Mouse (Mus musculus): ENCODE results near the gene Arhgap28.

The Arhgap28 gene

DNA sequence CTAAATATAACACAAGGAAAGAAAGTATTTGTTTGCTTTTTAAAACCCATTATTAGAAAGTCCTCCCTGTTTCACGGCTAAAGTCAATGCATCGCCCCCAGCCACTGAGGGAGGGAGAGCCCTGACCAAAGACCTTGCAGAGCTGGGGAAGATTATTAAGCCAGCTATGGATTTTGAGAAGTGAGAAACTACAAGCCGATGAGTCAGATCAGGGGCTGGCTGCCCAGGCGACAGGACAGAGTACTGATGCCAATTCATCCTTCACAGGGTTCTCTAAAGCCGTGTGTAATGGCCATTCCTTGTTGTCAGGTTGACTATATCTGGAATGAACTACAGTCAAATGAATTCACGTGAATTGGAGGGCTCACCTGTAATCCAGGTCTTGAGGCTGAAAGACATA lies 62.9 kb downstream of the Arhgap28 start:
- DNase-seq (ENCODE audit: extremely low read depth, low read depth, low spot score): no peak

DNA sequence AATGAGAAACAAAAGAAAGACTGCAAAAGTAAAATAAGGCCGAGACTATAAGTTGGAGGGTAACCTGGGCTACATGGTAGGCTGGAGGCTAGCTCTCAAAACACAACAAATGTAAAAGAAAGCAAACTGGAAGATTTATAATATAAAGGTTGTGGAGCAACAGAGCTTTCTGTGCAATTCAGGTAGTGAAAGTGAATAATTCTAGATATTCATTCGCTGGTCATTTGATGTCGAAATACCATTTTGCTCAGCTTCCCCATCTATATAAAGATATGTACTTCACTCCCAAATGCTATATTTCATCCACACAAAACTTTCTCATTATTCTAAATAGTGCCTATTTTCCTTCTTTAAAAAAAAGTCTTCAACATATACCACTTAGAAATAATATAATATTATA lies 66.9 kb downstream of the Arhgap28 start:
- DNase-seq (ENCODE audit: extremely low read depth, low read depth, low spot score): no peak

DNA sequence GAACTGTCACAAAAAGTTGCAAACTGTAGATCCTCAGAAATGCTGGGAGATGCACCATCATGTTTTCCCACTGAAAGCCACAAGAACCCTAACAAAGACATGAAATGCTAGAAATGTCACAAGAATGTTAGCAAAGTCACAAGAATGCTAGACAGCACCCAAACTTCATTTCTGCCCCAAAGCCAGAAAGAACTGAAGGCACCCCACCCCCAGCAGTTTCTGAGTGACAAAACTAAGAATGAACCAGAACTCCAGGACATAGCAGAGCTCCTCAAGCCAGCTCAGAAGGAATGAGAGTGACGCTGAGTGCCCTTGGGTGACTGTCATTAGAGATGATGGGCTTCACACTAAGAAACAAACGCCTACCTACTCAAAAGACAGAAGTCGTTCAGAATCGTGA lies 68.4 kb downstream of the Arhgap28 start:
- DNase-seq (ENCODE audit: extremely low read depth, low read depth, low spot score): no peak

DNA sequence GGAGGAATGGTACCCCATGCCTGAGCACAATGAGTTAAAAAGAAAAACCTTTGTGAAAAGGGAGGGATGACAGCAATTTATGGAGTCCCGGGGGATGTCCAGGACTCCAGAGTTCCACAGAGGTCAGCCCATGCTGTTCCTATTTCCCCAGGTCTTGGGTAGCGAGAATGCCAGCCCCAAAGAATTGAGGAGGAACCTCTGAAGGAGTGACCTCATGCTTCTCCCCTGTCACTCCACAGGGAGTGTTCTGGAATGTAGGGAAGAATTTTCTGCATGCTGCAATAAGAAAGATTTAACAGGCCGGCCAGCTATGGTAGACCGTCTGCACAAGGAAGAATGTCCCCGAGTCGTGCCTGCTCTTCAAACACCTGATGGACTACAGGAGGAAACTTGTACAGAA lies 72.5 kb downstream of the Arhgap28 start:
- DNase-seq (ENCODE audit: extremely low read depth, low read depth, low spot score): no peak

DNA sequence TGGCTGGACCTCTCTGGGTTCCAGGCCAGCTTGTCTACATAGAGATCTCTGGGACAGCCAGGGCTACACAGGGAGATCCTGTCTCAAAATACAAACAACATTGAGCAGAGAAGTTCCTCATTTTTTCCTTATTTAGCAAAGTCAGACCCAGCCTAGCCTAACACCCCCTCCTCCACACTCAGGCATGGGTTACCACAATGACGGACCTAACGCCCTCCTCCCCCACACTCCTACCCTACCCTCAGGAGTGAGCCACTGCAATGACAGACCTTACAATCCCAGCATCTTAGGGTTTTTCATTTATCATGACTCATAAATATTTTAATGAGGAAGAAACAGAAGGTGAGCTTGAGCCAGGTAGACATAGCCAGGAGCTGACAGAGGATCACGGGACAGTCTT lies 73.0 kb downstream of the Arhgap28 start:
- no peak for DNase-seq (ENCODE audit: extremely low read depth, low read depth, low spot score)

DNA sequence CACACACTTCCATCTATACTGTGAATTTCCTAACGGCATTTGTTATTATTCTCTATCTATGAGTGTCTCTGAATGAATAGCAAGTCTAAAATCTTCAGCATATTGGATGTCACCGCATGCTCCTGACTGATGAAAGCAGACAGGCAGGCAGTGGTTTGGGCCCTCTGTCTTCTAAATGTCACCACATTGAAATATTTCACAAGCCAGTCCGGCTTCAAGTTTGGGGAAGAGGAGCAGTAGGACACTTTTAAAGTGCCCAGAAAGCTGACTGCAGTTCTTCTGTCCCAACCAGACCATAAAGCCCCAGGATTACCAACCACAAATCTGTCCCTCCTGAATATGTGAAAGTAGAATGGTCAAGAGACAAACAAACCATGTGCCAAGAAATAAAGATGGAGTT lies 73.5 kb downstream of the Arhgap28 start:
- no peak for DNase-seq (ENCODE audit: extremely low read depth, low read depth, low spot score)

DNA sequence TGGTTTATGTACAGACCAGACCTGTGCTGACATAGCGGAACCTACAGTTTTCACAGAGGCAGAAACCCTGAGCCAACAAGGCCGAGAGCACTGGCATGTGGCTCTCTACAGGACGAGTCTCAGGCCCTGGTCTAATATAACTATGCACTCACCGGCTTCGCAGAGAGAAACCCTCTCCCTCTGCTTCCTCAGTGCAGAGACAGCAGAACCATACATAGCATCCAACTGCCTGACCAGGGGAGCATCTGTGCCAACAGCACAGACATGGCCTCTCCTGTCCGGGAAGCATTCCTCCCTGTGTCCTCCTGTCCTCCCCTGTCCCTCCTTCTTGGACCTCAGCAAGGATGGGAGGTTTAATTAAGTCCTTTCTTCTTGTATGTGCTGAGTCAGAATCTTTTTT lies 75.6 kb downstream of the Arhgap28 start:
- DNase-seq (ENCODE audit: extremely low read depth, low read depth, low spot score): no peak

DNA sequence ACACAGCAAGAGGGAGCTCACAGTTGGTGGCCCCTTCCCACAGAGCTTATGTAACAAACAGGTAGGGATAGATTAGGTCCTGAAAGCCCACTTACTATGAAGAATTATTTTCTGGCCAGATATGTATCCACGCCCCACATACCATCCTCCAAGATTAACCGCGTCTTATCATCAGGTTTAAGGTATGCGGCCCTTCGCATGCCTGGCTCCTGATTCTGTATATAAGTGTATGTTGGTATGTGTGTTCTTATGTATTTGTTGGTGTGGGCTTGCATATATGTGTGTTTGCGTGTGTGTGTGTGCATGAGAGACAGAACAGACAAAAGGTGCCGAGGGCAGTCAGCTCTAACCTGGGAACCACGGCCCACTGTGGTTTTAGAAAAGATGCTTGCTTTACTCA lies 76.1 kb downstream of the Arhgap28 start:
- DNase-seq (ENCODE audit: extremely low read depth, low read depth, low spot score): no peak

DNA sequence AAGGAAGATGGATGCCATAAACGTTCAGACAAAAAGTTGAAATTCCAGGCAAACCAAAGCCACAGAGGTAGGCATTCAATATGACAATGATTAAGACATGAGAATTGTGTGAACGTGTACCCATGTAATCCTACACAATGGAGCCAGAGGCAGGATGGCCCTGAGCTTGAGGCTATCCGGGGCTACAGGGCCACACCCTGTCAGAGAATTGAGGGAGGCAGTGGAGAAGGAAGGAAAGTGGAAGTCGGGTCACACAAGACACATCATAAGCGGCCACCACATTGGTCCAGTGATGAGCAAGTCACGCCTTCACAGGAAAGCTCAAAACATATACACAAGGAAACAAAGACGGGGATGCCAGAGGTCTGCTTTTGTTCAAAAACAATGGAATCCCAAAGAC lies 84.0 kb downstream of the Arhgap28 start:
- no peak for DNase-seq (ENCODE audit: extremely low read depth, low read depth, low spot score)

DNA sequence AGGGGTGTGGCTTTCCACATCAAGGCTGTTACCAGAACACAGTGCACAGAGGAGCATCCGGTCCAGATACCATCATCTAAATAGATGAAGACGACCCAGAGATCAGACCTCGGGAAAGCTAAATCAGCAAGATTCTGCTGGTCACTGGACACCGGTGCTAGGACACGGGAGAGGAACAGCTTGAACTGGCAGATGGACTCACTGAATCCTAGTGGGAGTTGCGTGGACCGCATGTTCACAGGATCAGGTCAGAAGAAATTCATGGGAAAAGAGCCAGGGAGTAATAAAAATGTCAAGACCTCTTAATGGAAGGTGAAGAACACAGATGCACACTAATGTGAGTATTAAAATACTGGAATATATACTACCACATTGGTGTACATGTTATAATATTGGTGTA lies 85.7 kb downstream of the Arhgap28 start:
- no peak for DNase-seq (ENCODE audit: extremely low read depth, low read depth, low spot score)

DNA sequence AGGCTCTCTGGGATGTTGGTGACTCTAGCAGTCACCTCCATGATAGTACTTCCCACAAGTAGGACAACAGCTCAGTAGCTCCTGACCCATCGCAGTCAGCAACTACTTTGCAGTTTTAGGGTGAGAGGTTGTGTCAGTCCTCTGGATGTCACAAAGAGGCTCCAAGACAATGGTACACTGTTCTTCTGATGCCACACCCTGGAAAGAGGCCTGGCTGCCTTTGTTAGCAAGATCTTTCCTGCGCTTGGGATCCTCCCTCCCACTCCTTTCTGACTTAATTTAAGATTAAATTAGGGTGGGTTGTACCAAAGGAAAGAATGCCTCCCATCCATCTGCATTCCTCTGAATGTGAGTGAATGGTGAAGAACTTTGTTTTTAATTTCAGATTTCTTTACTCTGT lies 87.0 kb downstream of the Arhgap28 start:
- no peak for DNase-seq (ENCODE audit: extremely low read depth, low read depth, low spot score)

DNA sequence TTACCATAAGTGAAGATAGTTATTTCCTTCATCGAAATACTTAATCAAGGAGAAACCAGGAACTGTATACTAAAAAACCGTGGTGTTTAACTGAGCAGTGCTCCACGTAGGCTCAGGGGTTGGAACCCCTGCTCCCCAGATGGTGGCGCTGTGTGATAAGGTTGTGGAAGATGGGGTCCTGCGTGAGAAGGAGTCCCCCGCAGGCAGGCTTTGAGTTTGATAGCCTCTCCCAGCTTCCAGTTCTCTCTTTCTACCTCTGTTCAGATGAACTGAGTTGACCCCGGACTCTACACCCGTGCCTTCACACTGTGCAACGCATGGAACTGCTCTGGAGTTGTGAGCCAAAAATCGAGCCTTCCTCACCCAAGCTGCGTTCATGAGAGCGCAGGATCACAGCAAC lies 91.3 kb downstream of the Arhgap28 start:
- no peak for DNase-seq (ENCODE audit: extremely low read depth, low read depth, low spot score)

DNA sequence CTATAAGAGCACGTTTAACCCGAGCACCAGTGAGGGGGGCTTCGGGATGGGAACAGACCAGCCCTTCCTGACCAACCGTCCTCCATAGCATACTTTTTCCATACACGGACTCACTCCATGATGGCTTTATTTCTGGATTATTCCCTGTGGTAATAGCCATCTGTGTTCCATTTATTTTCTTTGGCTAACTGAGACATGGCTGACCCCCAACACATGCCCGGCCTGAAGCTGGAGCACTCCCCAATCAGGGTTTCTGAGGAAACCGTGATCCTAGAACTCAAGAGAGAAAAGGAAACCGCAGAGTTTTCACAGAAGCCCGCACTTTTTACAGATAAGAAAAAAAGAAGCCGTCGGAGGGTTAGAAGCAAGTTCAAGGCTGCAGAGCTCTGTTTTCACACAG lies 91.9 kb downstream of the Arhgap28 start:
- no peak for DNase-seq (ENCODE audit: extremely low read depth, low read depth, low spot score)

DNA sequence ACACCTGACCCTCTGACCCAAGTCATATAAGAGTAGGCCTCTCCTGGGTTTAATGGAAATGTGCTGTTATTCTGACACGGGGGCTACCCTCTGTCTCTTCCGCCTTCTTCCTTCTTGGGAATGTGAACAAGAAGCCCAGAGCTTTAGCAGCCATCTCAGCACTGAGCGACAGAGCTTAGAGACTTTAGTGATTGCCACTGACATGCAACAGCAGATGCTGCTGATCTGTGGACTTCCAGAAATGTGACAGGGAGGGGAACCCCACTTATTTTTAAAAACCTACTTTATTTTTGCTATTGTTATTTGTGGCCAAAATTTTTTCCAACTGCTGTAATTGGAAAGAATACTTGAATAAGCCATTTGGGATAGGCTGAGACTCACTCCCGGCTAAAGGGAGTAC lies 95.4 kb downstream of the Arhgap28 start:
- no peak for DNase-seq (ENCODE audit: extremely low read depth, low read depth, low spot score)

DNA sequence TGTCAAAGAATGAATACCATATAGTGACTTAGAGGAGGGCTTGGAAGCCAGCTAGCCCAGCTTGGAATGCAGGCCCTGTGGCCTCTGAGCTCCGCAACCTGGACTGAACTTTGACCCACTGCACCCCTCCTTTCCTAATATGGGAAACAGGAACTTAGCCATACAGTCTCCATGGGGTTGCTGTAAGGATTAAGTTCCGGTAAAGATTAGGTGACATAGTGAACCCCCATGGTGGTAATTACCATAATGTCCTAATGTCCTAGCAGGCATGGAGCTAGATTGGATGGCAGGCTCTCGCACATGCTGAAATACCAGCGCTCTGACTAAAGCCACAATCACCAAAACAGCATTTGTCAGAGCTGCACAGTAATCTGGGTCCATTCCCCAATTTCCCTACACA lies 95.8 kb downstream of the Arhgap28 start:
- no peak for DNase-seq (ENCODE audit: extremely low read depth, low read depth, low spot score)

DNA sequence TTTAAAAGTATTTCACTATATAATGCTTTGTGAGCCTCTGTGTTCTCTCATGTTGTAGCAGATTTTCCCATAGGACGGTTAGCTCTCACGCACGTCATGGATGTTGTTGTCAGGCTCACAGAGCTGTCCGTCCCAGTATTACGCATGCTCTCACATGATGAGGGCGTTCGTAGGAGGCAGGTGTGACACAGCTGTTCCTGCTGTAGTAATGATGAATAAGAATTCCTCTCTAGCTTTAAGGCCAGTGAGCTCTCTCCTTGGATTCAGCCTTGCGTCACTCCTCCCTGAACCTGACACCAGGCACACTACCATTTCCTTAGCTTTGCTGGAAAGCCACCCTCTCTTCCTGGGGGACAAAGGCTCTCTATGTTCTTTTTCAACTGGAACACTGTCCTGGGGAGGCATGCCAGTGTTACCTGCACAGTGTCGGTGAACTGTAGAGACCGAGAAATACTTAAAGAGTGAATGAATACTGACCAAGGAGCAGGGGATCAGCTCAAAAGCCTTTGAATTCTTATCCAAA lies 96.3 kb downstream of the Arhgap28 start:
- DNase-seq (ENCODE audit: extremely low read depth, low read depth, low spot score): no peak

DNA sequence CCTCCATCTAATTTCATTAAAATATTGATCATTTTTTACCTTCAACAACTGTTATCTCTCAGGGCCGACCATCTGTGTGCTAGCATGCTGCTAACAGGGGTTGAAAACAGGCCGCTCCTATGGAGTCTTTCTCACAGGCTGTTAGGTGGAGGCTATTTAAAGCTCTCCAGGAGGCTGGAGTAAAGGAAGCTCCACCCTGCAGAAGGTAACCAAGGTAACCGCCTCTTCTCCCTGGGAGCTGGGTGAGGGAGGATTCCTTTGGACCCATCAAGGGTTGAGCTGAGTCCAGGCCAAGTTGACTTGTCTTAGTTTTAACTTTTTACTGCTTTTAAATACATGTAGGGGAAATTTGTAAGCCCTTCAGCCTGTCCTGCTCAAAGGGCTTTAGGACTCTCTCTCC lies 97.7 kb downstream of the Arhgap28 start:
- no peak for DNase-seq (ENCODE audit: extremely low read depth, low read depth, low spot score)

DNA sequence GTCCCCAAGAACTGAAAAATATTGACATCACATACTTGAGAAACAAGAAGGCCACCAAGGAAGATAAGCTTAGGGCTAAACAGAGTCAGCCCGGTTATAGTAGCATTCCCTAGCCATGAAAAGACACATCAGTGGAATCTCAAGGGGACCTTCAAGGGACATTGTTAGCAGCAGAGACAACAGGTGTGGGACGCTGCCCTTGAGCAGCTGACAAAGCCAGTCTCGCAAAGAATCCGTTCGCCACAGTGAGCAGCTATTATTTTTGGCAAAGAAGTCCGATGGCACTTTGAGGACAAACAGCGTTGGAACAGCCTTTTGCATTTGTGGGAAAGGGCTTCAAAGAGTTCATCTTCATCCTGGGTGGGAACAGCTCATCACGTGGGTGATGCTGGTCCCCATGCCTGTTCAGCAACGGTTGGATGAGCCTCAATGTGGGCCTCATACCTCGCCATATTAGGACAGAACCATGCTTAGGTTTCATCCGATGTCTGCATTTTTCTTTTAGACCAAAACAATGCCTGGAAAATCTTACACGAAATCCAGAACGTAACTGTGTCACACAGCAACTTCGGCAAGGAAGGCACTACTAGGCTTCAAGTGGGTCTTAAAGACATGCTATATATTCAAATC lies 99.5 kb downstream of the Arhgap28 start:
- DNase-seq (ENCODE audit: extremely low read depth, low read depth, low spot score): no peak

DNA sequence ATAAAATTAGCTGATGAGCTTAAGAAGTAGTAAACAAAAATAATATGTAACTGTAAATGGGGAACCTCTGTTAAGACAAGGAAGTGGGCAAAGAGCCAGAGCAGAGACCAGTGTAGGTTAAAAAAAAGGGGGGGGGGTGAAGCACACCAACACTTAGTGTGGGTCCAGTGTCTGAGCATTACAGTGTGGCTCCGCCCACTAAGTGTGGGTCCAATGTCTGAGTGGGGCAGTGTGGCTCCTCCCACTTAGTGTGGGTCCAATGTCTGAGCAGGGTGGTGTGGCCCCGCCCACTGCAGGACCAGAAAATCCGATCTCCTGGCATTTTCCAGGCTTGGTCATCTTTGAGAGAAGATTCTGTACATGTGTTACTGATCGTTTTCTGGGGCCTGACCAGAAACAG lies 101.1 kb downstream of the Arhgap28 start:
- DNase-seq (ENCODE audit: extremely low read depth, low read depth, low spot score): no peak

DNA sequence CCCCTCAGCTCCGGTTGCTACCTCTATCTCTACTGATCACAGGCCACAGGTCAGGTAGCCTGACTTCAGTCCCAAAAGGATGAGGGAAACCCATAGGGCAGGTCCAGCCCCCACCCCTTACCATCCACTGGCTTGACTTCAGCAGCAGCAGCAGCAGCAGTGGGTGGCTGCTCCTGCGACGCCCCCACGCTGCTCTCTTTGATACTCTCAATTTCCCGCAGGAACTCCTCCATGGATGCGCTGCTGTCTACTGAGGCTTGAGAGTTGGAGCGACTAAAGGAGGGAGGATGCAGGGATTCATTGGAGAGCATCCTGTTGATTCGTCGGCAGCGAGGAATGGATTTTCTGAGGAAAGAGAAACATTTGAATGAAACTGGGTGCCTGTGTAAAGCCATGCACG lies 102.8 kb downstream of the Arhgap28 start:
- DNase-seq (ENCODE audit: extremely low read depth, low read depth, low spot score): no peak

DNA sequence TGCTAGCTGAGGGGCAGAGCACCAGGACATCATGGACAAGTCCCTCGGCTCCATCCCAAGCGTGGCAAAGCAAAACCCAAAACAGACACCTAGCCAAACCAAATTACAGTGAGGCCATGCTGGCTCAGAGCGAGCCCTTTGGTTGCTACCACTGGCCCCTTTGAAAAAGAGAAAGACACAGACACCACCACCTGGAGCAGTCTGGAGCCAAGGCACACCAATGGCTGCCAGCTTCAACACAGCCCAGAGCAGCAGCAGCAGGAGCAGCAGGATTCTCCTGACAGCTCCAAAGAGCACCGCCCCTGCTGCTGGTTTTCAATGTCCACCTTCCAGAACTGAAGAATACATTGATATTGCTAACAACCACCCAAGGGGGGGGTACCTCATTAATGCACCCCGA lies 104.5 kb downstream of the Arhgap28 start:
- no peak for DNase-seq (ENCODE audit: extremely low read depth, low read depth, low spot score)

DNA sequence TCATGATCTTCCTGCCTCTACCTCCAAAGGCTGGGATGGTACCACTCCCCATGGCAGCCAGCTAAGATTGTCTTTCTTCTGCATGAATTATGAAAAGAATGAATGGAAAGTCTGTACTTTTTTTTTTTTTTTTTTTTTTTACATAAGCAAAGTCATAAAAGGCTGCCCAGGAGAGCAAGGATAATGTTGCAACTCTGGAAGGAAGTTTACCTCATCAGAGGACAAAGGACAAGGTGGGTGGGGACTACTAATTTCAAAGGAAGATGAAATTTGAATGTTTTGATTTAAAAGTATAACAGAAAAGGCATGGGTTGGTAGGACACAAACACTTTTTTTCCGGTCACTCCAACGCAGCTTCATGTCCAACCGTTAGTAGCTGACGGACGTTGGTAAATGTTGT lies 107.5 kb downstream of the Arhgap28 start:
- DNase-seq (ENCODE audit: extremely low read depth, low read depth, low spot score): no peak

DNA sequence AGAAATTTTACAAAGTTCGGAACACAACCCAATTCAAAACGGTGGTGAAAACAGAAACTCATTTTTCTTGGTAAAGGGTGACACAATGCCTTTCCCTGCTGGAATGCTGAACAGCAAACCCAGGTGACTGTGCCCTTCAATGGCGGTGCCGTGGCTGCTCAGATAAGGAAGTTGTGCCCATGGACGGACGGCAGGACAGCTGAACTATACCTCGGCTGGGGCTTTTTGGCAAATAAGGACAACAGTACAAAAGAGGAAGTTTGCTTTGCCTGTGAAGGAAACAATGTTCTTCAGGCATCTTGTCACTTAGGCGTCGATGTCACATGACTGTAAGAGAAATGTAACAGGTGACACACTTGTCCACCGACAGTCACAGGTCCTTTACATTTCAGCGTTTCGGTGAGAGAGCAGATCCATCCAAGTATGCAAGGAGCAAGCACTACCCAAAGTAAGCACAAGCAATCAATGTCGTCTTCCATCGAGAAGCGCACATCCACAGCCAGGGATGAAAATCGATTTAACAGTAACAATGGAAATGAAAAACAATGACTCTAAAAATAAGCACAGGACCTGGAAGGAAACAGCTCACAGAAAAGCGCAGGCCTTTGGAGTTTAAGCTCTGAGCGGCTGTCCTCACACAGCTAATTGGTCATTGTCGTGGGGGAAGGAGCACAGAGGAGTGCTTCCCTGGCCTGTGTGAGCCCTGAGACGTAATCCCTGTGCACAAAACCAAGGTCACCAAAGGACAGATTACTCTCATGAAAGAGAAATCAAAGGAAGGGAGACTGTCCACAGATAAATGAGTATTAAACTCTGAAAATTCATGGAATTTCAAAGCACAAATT lies 114.2 kb downstream of the Arhgap28 start:
- no peak for DNase-seq (ENCODE audit: extremely low read depth, low read depth, low spot score)

Data from fat pad, adult 2 months (tissue).